Mouse (Mus musculus) T-helper 1 cell (primary cell): ENCODE results near the gene Gm21748.
"Not testable (repeated sequence)": the region's sequence is repeated elsewhere in the genome, so short reads cannot be mapped to it uniquely, and the experiment has no call there.

Source experiments
- in situ Hi-C: fragments of 300-600 bp; cut with MboI, MseI; formaldehyde crosslinking; loops from one replicate; pipeline ENCODE4 v1.15.1; 2025; ENCODE audit warnings: high pct_unique_total_duplicates

The Gm21748 gene

DNA sequence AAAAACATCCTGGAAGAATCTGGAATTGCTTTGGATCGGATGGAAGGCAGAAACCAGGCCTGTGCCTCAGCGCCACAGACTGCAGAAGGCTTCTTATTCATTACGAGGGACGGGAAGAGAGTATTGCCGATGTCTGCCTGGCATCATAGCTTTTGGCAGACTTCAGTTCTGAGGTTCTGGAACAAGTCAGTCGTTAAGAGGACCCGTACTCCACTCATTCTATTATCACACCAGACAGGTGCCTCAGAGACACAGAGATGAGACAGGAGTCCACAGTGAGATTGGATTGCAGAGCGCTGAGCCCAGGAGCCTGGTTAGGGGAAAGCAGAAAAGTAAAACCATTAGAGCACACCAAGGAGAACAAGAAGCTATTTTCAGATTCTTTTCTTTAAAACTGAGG, at the start of gene Gm21748:
Gene Gm21748 (minus strand): TSS at position 101 of the 400 bp plus-strand sequence.
- in situ Hi-C loops, result not testable (repeated sequence)
